ENCODE assay signal across 21 mouse cellular contexts in genomic region chr1:118891395-118891794, GRCm38 (mm10).
DNase-seq lines count a peak whose midpoint lies in the region; ATAC-seq lines count a peak whose summit lies in the region.
"Had no signal": no experiment of that assay in that cellular context is flagged by ENCODE, and none has a peak within 500 bp of the region (broad histone marks: within the 10 kb centered on the region; RNA-seq: fewer than 3 reads in every experiment).

No protein-coding gene starts in this region.

- WGBS in forebrain, embryonic 15.5 days = 36% methylated on average over 5 of the region's 5 CpGs
- WGBS in forebrain, embryonic 13.5 days = 43% methylated on average over 5 of the region's 5 CpGs
- 52% methylated on average over 5 of the region's 5 CpGs for WGBS in midbrain, embryonic 15.5 days
- WGBS in midbrain, embryonic 13.5 days = 65% methylated on average over 5 of the region's 5 CpGs
- WGBS in embryonic facial prominence, embryonic 14.5 days = 39% methylated on average over 5 of the region's 5 CpGs
- WGBS in limb, embryonic 15.5 days = 38% methylated on average over 5 of the region's 5 CpGs

- H3K36me3 ChIP-seq in forebrain, embryonic 15.5 days = no peaks in the 10 kb centered on the region
- peaks cover 7% of the 10 kb centered on the region; the same call in 1 of the 2 replicates for H3K36me3 ChIP-seq in forebrain, embryonic 13.5 days (ENCODE audit: poor library complexity, severe bottlenecking)
- H3K36me3 ChIP-seq in midbrain, embryonic 15.5 days (replicated peaks) = no peaks in the 10 kb centered on the region
- no peaks in the 10 kb centered on the region for H3K36me3 ChIP-seq in midbrain, embryonic 13.5 days
- peaks cover 12% of the 10 kb centered on the region for H3K36me3 ChIP-seq in embryonic facial prominence, embryonic 14.5 days (ENCODE audit: control insufficient read depth, insufficient read depth, low read length)
- peaks cover 23% of the 10 kb centered on the region for H3K36me3 ChIP-seq in limb, embryonic 15.5 days
- H3K36me3 ChIP-seq: intestine, embryonic 15.5 days; liver, embryonic 15.5 days; lung, embryonic 15.5 days had no signal

- peak; percentile 44; the same call in 1 of the 2 replicates for ATAC-seq in forebrain, embryonic 15.5 days (replicated peaks)
- ATAC-seq in forebrain, embryonic 13.5 days = no peak
- ATAC-seq in midbrain, embryonic 15.5 days (replicated peaks) = no peak
- ATAC-seq in midbrain, embryonic 13.5 days = no peak
- ATAC-seq in embryonic facial prominence, embryonic 14.5 days (ENCODE audit: low read depth) = peak; percentile 28; the same call in 1 of the 2 replicates
- no peak for ATAC-seq in limb, embryonic 15.5 days (ENCODE audit: insufficient number of reproducible peaks, low FRiP score, low TSS enrichment, low read depth)
- ATAC-seq: intestine, embryonic 15.5 days had no signal

- no peaks in the 10 kb centered on the region for H3K27me3 ChIP-seq in forebrain, embryonic 15.5 days
- H3K27me3 ChIP-seq in forebrain, embryonic 13.5 days = peaks cover 4% of the 10 kb centered on the region; the same call in 1 of the 2 replicates
- no peaks in the 10 kb centered on the region for H3K27me3 ChIP-seq in midbrain, embryonic 15.5 days (replicated peaks)
- H3K27me3 ChIP-seq in midbrain, embryonic 13.5 days = no peaks in the 10 kb centered on the region; the same call in 1 of the 2 replicates
- no peaks in the 10 kb centered on the region for H3K27me3 ChIP-seq in embryonic facial prominence, embryonic 14.5 days (replicated peaks; ENCODE audit: control insufficient read depth, insufficient read depth, low read length)
- H3K27me3 ChIP-seq in limb, embryonic 15.5 days = no peaks in the 10 kb centered on the region
- H3K27me3 ChIP-seq: intestine, embryonic 15.5 days; liver, embryonic 15.5 days had no signal

- peaks cover 22% of the 10 kb centered on the region for H3K4me1 ChIP-seq in forebrain, embryonic 15.5 days
- H3K4me1 ChIP-seq in forebrain, embryonic 13.5 days = peaks cover 27% of the 10 kb centered on the region
- peaks cover 20% of the 10 kb centered on the region for H3K4me1 ChIP-seq in midbrain, embryonic 15.5 days
- peaks cover 21% of the 10 kb centered on the region for H3K4me1 ChIP-seq in midbrain, embryonic 13.5 days (replicated peaks)
- peaks cover 48% of the 10 kb centered on the region for H3K4me1 ChIP-seq in embryonic facial prominence, embryonic 14.5 days (ENCODE audit: control insufficient read depth, insufficient read depth, low read length)
- peaks cover 52% of the 10 kb centered on the region for H3K4me1 ChIP-seq in limb, embryonic 15.5 days
- H3K4me1 ChIP-seq: intestine, embryonic 15.5 days; liver, embryonic 15.5 days; lung, embryonic 15.5 days had no signal

- H3K27ac ChIP-seq in forebrain, embryonic 15.5 days (replicated peaks) = no peak overlapping the region
- H3K27ac ChIP-seq in forebrain, embryonic 13.5 days = no peak overlapping the region
- 0 out of 2 replicates have a peak overlapping the region, but pooled peaks have one; percentile 48 for H3K27ac ChIP-seq in midbrain, embryonic 15.5 days
- H3K27ac ChIP-seq in midbrain, embryonic 13.5 days = no peak overlapping the region; the same call in 1 of the 2 replicates
- 0 out of 2 replicates have a peak overlapping the region, but pooled peaks have one; percentile 45 for H3K27ac ChIP-seq in embryonic facial prominence, embryonic 14.5 days (replicated peaks; ENCODE audit: low read depth, low read length)
- H3K27ac ChIP-seq in limb, embryonic 15.5 days = 0 out of 2 replicates have a peak overlapping the region, but pooled peaks have one; percentile 1
- H3K27ac ChIP-seq: hindbrain, postnatal 0 days; intestine, embryonic 15.5 days; kidney, postnatal 0 days; liver, embryonic 15.5 days; lung, embryonic 15.5 days; midbrain, embryonic 10.5 days had no signal

- no peak overlapping the region for H3K4me3 ChIP-seq in forebrain, embryonic 15.5 days
- H3K4me3 ChIP-seq in forebrain, embryonic 13.5 days = no peak overlapping the region
- H3K4me3 ChIP-seq in midbrain, embryonic 15.5 days = no peak overlapping the region
- H3K4me3 ChIP-seq in midbrain, embryonic 13.5 days (replicated peaks) = no peak overlapping the region
- no peak overlapping the region for H3K4me3 ChIP-seq in embryonic facial prominence, embryonic 14.5 days (ENCODE audit: low read depth, low read length)
- no peak overlapping the region for H3K4me3 ChIP-seq in limb, embryonic 15.5 days
- H3K4me3 ChIP-seq: intestine, embryonic 15.5 days; liver, embryonic 15.5 days; lung, embryonic 15.5 days; midbrain, embryonic 10.5 days had no signal

- no peak overlapping the region for H3K4me2 ChIP-seq in forebrain, embryonic 15.5 days (replicated peaks)
- no peak overlapping the region for H3K4me2 ChIP-seq in forebrain, embryonic 13.5 days
- no peak overlapping the region for H3K4me2 ChIP-seq in midbrain, embryonic 15.5 days
- no peak overlapping the region for H3K4me2 ChIP-seq in midbrain, embryonic 13.5 days (replicated peaks)
- H3K4me2 ChIP-seq in embryonic facial prominence, embryonic 14.5 days (ENCODE audit: low read depth, low read length) = no peak overlapping the region
- no peak overlapping the region for H3K4me2 ChIP-seq in limb, embryonic 15.5 days
- H3K4me2 ChIP-seq: intestine, embryonic 15.5 days; liver, embryonic 15.5 days; lung, embryonic 15.5 days had no signal

- H3K9me3 ChIP-seq in forebrain, embryonic 15.5 days = no peaks in the 10 kb centered on the region
- no peaks in the 10 kb centered on the region for H3K9me3 ChIP-seq in forebrain, embryonic 13.5 days (replicated peaks)
- no peaks in the 10 kb centered on the region for H3K9me3 ChIP-seq in midbrain, embryonic 15.5 days
- no peaks in the 10 kb centered on the region for H3K9me3 ChIP-seq in midbrain, embryonic 13.5 days
- H3K9me3 ChIP-seq in embryonic facial prominence, embryonic 14.5 days (ENCODE audit: control insufficient read depth, low read length) = no peaks in the 10 kb centered on the region
- H3K9me3 ChIP-seq in limb, embryonic 15.5 days = no peaks in the 10 kb centered on the region
- H3K9me3 ChIP-seq: intestine, embryonic 15.5 days; liver, embryonic 15.5 days; lung, embryonic 15.5 days; midbrain, embryonic 10.5 days had no signal

- no peak overlapping the region for H3K9ac ChIP-seq in forebrain, embryonic 15.5 days (replicated peaks)
- H3K9ac ChIP-seq in forebrain, embryonic 13.5 days = no peak overlapping the region
- no peak overlapping the region for H3K9ac ChIP-seq in midbrain, embryonic 15.5 days
- H3K9ac ChIP-seq in midbrain, embryonic 13.5 days (replicated peaks) = no peak overlapping the region
- H3K9ac ChIP-seq in embryonic facial prominence, embryonic 14.5 days (ENCODE audit: low read depth, low read length) = no peak overlapping the region
- H3K9ac ChIP-seq in limb, embryonic 15.5 days = no peak overlapping the region
- H3K9ac ChIP-seq: intestine, embryonic 15.5 days; liver, embryonic 15.5 days; lung, embryonic 15.5 days had no signal

- peak; percentile 82 for DNase-seq in embryonic facial prominence, embryonic 14.5 days (ENCODE audit: low spot score)
- DNase-seq in left cerebral cortex, adult 11 months (ENCODE audit: low spot score) = no peak
- no peak for DNase-seq in gastrocnemius, postnatal 10 days
- DNase-seq: adrenal gland, adult 8-10 months; cerebellum, adult 11-12 months; cerebellum, adult 9-11 months; embryo, embryonic 11 days; gastrocnemius, postnatal 14 days; kidney, adult 2 months; thymus, postnatal 4 days had no signal

Comparison
In these comparisons a context has a peak if more than half of its experiments do, and no peak if none do; other contexts are left out.
1. ATAC-seq: peak in forebrain, embryonic 15.5 days (single experiment) and embryonic facial prominence, embryonic 14.5 days (single experiment); none in forebrain, embryonic 13.5 days (single experiment), midbrain, embryonic 15.5 days (single experiment), midbrain, embryonic 13.5 days (single experiment) and limb, embryonic 15.5 days (single experiment).
2. H3K27ac ChIP-seq: peak in midbrain, embryonic 15.5 days (single experiment), embryonic facial prominence, embryonic 14.5 days (single experiment) and limb, embryonic 15.5 days (single experiment); none in forebrain, embryonic 15.5 days (single experiment), forebrain, embryonic 13.5 days (single experiment) and midbrain, embryonic 13.5 days (single experiment).